8 mouse cellular contexts compared by ENCODE assay signal in genomic region chr2:102675275-102675674, GRCm38 (mm10). TPM values are rescaled to one million over a fixed set of nuclear protein-coding genes. Genes with fewer than 3 reads are reported as not detected.
DNase-seq lines count a peak whose midpoint lies in the region; ATAC-seq and TF ChIP-seq lines count a peak whose summit lies in the region.

No protein-coding gene starts in this region.

- no peaks in the 10 kb centered on the region for H3K4me1 ChIP-seq in forebrain, embryonic 11.5 days (replicated peaks; ENCODE audit: control insufficient read depth, insufficient read depth, low read length)
- 0 out of 2 replicates have a peak, but pooled peaks cover 8% of the 10 kb centered on the region for H3K4me1 ChIP-seq in forebrain, embryonic 16.5 days (replicated peaks; ENCODE audit: control insufficient read depth, insufficient read depth, low read length)
- H3K4me1 ChIP-seq in bone marrow, adult 2 months (ENCODE audit: control insufficient read depth, insufficient read depth, low read length) = no peaks in the 10 kb centered on the region
- H3K4me1 ChIP-seq in thymus, adult 2 months (replicated peaks; ENCODE audit: control insufficient read depth, insufficient read depth, low read length) = no peaks in the 10 kb centered on the region

- H3K36me3 ChIP-seq in forebrain, embryonic 11.5 days (ENCODE audit: control insufficient read depth, insufficient read depth, low read length) = no peaks in the 10 kb centered on the region
- no peaks in the 10 kb centered on the region; the same call in 1 of the 2 replicates for H3K36me3 ChIP-seq in forebrain, embryonic 16.5 days (ENCODE audit: control insufficient read depth, insufficient read depth)
- H3K36me3 ChIP-seq in thymus, adult 2 months (ENCODE audit: control insufficient read depth, insufficient read depth, low read length) = no peaks in the 10 kb centered on the region

- 72% methylated on average over 6 of the region's 6 CpGs for WGBS in forebrain, embryonic 11.5 days
- 79% methylated on average over 6 of the region's 6 CpGs for WGBS in forebrain, embryonic 16.5 days
- 67% methylated on average over 6 of the region's 6 CpGs for WGBS in bone marrow, adult 2 months
- WGBS in thymus, adult 2 months = 75% methylated on average over 6 of the region's 6 CpGs

- TF ChIP-seq POLR2A in bone marrow, adult 2 months (IDR thresholded peaks at IDR 0.05; ENCODE audit: borderline replicate concordance, control insufficient read depth, low read depth, low read length) = no peak
- TF ChIP-seq POLR2A in thymus, adult 2 months (IDR thresholded peaks at IDR 0.05; ENCODE audit: control insufficient read depth, extremely low read depth, insufficient read depth, low read length, poor library complexity) = no peak

- H3K27ac ChIP-seq in forebrain, embryonic 11.5 days (ENCODE audit: low read depth, low read length) = no peak overlapping the region
- no peak overlapping the region for H3K27ac ChIP-seq in forebrain, embryonic 16.5 days (ENCODE audit: low read length)
- no peak overlapping the region for H3K27ac ChIP-seq in bone marrow, adult 2 months (ENCODE audit: control insufficient read depth, insufficient read depth, low read depth, low read length, poor library complexity)
- peak overlapping the region; percentile 80 for H3K27ac ChIP-seq in left cerebral cortex, adult 2 months
- H3K27ac ChIP-seq in thymus, adult 2 months (ENCODE audit: control insufficient read depth, insufficient read depth, low read length) = no peak overlapping the region

- DNase-seq in forebrain, embryonic 11.5 days (ENCODE audit: low spot score) = peak; percentile 82
- peak; percentile 47 for DNase-seq in A20 (ENCODE audit: low read depth, low spot score)
- DNase-seq in forelimb bud, embryonic 11.5 days (ENCODE audit: low read depth, low spot score) = peak; percentile 37
- DNase-seq in left cerebral cortex, adult 2 months (ENCODE audit: extremely low spot score in 1 of 2, low spot score in 2 of 2) = peak; percentile 54 to 74
- DNase-seq in natural killer cell, adult 2 months (ENCODE audit: low spot score in 2 of 2) = peak; percentile 29 to 54
- peak; percentile 51 for DNase-seq in thymus, adult 2 months

- intact Hi-C loops in left cerebral cortex, adult 2 months (cut with DNase I) = loop anchor here (5.0 to 10.0 kb wide), 4 partner anchors 83 to 770 kb away; no protein-coding TSS in a partner anchor

- no peak overlapping the region for H3K4me2 ChIP-seq in forebrain, embryonic 11.5 days (ENCODE audit: low read depth, low read length, severe bottlenecking)
- no peak overlapping the region for H3K4me2 ChIP-seq in forebrain, embryonic 16.5 days (ENCODE audit: low read length)

- no peaks in the 10 kb centered on the region for H3K27me3 ChIP-seq in forebrain, embryonic 11.5 days (ENCODE audit: control insufficient read depth, insufficient read depth, low read length)
- H3K27me3 ChIP-seq in forebrain, embryonic 16.5 days (replicated peaks; ENCODE audit: control insufficient read depth, insufficient read depth, low read length) = no peaks in the 10 kb centered on the region
- H3K27me3 ChIP-seq in thymus, adult 2 months (ENCODE audit: control insufficient read depth, insufficient read depth, low read length) = no peaks in the 10 kb centered on the region

- H3K4me3 ChIP-seq in forebrain, embryonic 11.5 days (ENCODE audit: low read depth, low read length) = no peak overlapping the region
- no peak overlapping the region for H3K4me3 ChIP-seq in forebrain, embryonic 16.5 days (replicated peaks; ENCODE audit: low read length)
- H3K4me3 ChIP-seq in bone marrow, adult 2 months (replicated peaks; ENCODE audit: control insufficient read depth, low read depth, low read length) = no peak overlapping the region
- H3K4me3 ChIP-seq in left cerebral cortex, adult 2 months = peak overlapping the region; percentile 2; the same call in 1 of the 2 replicates
- no peak overlapping the region for H3K4me3 ChIP-seq in thymus, adult 2 months (ENCODE audit: control insufficient read depth, insufficient read depth, low read length)

- peak; percentile 71 for TF ChIP-seq CTCF in bone marrow, adult 2 months (IDR thresholded peaks at IDR 0.05; ENCODE audit: control insufficient read depth, insufficient read depth, low read length)
- peak; percentile 74 for TF ChIP-seq CTCF in left cerebral cortex, adult 2 months (IDR thresholded peaks at IDR 0.05)
- peak; percentile 80 for TF ChIP-seq CTCF in thymus, adult 2 months (IDR thresholded peaks at IDR 0.05; ENCODE audit: borderline replicate concordance, control insufficient read depth, extremely low read depth, insufficient read depth, low read length, poor library complexity)

- ATAC-seq in forebrain, embryonic 11.5 days (replicated peaks; ENCODE audit: low FRiP score) = no peak; the same call in 1 of the 2 replicates
- no peak for ATAC-seq in forebrain, embryonic 16.5 days

- no peak overlapping the region for H3K9ac ChIP-seq in forebrain, embryonic 11.5 days (ENCODE audit: low read length)
- H3K9ac ChIP-seq in forebrain, embryonic 16.5 days (replicated peaks; ENCODE audit: low read depth, low read length) = no peak overlapping the region

- H3K9me3 ChIP-seq in forebrain, embryonic 11.5 days (ENCODE audit: control insufficient read depth, low read length) = no peaks in the 10 kb centered on the region
- no peaks in the 10 kb centered on the region for H3K9me3 ChIP-seq in forebrain, embryonic 16.5 days (ENCODE audit: control insufficient read depth, low read length)

RNA-seq across cellular contexts. Expression of gene Slc1a2, which starts 16.8 kb away (rescaled TPM):
- 7.7 and 8.0 TPM in 2 replicates for polyA plus RNA-seq in forebrain, embryonic 11.5 days (2014; fragmentation: Nextera tagmentation; extraction: Ambion mirVana)
- 9.6 and 11.0 TPM in 2 replicates for polyA plus RNA-seq in forebrain, embryonic 16.5 days (2015; fragmentation: Nextera tagmentation; extraction: Ambion mirVana)
- polyA plus RNA-seq in bone marrow, adult 2 months (2011; ENCODE audit: insufficient read depth, insufficient read length, low replicate concordance, missing spikeins) = 1.2 TPM in 1 of 2 replicates, not detected in the other
- total RNA-seq in left cerebral cortex, adult 2 months (2021) = 1,000 to 10,000 TPM; 1,660 to 1,742 TPM
- polyA plus RNA-seq in thymus, adult 2 months (2012; rRNA removed) = 0.87 and 1.5 TPM in 2 replicates
